Mouse (Mus musculus) embryonic facial prominence, embryonic 13.5 days (tissue): ENCODE measurements around the gene Dnah11. TPM values are rescaled to one million over a fixed set of nuclear protein-coding genes. Genes with fewer than 3 reads are reported as not detected.
"Not testable (repeated sequence)": the region's sequence is repeated elsewhere in the genome, so short reads cannot be mapped to it uniquely, and the experiment has no call there.

ENCODE experiments used
- ATAC-seq: fragments of 200-750 bp; cut with Nextera tagmentation; 2 replicates; pipeline ENCODE4 v1.8.0; 2017; ENCODE audit warnings: low read depth; ENCODE audit not compliant: insufficient number of reproducible peaks, insufficient read depth, low FRiP score, low TSS enrichment
- H3K27ac ChIP-seq: fragments of 300-500 bp; sonication (generic); 2 replicates; pipeline ENCODE4 v1.5.1; 2015; ENCODE audit warnings: moderate library complexity, mild to moderate bottlenecking, inconsistent platforms
- H3K27me3 ChIP-seq: fragments of 300-500 bp; sonication (generic); 2 replicates; pipeline ENCODE4 v1.6.1; 2015; ENCODE audit warnings: mild to moderate bottlenecking, inconsistent platforms
- H3K36me3 ChIP-seq: fragments of 300-500 bp; sonication (generic); 2 replicates; pipeline ENCODE4 v1.6.1; 2015; ENCODE audit warnings: mild to moderate bottlenecking, inconsistent platforms
- H3K4me1 ChIP-seq: fragments of 300-500 bp; sonication (generic); 2 replicates; pipeline ENCODE4 v1.6.1; 2015; ENCODE audit warnings: inconsistent platforms
- H3K4me2 ChIP-seq: fragments of 300-500 bp; sonication (generic); 2 replicates; pipeline ENCODE4 v1.6.1; 2015; ENCODE audit warnings: moderate library complexity, mild to moderate bottlenecking, inconsistent platforms
- H3K4me3 ChIP-seq: fragments of 300-500 bp; sonication (generic); 2 replicates; pipeline ENCODE4 v1.5.1; 2015; ENCODE audit warnings: mild to moderate bottlenecking, inconsistent platforms
- H3K9ac ChIP-seq: fragments of 300-500 bp; sonication (generic); 2 replicates; pipeline ENCODE4 v1.6.1; 2015; ENCODE audit warnings: mild to moderate bottlenecking, inconsistent platforms
- H3K9me3 ChIP-seq: fragments of 300-500 bp; sonication (generic); 2 replicates; pipeline ENCODE4 v1.6.1; 2016; ENCODE audit warnings: inconsistent platforms
- WGBS: fragments of 180-500 bp; shearing (Covaris S2); methylation state at CpG from one replicate; pipeline ENCODE4 v1.1.7; 2015; ENCODE audit warnings: mixed read lengths; 5-methylcytosine and 5-hydroxymethylcytosine counted together
- polyA plus RNA-seq: library from polyadenylated mRNA; unstranded; fragments of >200 nt; fragmentation: Nextera tagmentation; extraction: Ambion mirVana; gene quantifications from 2 replicates; pipeline ENCODE4 v1.2.1, GENCODE M21; 2015

Dnah11 gene
- polyA plus RNA-seq, 1 experiment from 2014 or later, result 0.22 TPM

GRCm38 (mm10) chr12:117900798-117901197 lies 298.0 kb downstream of the Dnah11 start:
- H3K27me3 ChIP-seq, H3K27ac ChIP-seq, H3K4me3 ChIP-seq, H3K36me3 ChIP-seq, H3K4me2 ChIP-seq, H3K4me1 ChIP-seq, H3K9me3 ChIP-seq, H3K9ac ChIP-seq, ATAC-seq: not testable (repeated sequence)
- WGBS, result 50% methylated on average over 1 of the region's 4 CpGs

- Histone ChIP-seq H3K4me2 (no peak overlapping the region), H3K27me3 (no peaks in the 10 kb centered on the region), H3K4me1 (no peaks in the 10 kb centered on the region), H3K36me3 (peaks cover 2% of the 10 kb centered on the region; the same call in 1 of the 2 replicates), H3K9ac (no peak overlapping the region), H3K4me3 (no peak overlapping the region), H3K27ac (no peak overlapping the region), H3K9me3 (no peaks in the 10 kb centered on the region)
- WGBS, result 75% methylated on average over 3 of the region's 3 CpGs
- no peak for ATAC-seq
Measured at GRCm38 (mm10) chr12:117887422-117887821, 311.4 kb downstream of the Dnah11 start.

- Histone ChIP-seq H3K4me2 (no peak overlapping the region), H3K27ac (no peak overlapping the region), H3K4me1 (no peaks in the 10 kb centered on the region), H3K9me3 (no peaks in the 10 kb centered on the region), H3K27me3 (no peaks in the 10 kb centered on the region), H3K4me3 (no peak overlapping the region), H3K36me3 (peaks cover 10% of the 10 kb centered on the region), H3K9ac (no peak overlapping the region)
- ATAC-seq, result no peak
- WGBS, result 92% methylated on average over 2 of the region's 2 CpGs
Measured at GRCm38 (mm10) chr12:117884627-117885026, 314.2 kb downstream of the Dnah11 start.

GRCm38 (mm10) chr12:117878341-117878740 lies 320.5 kb downstream of the Dnah11 start:
- Histone ChIP-seq H3K4me1 (no peaks in the 10 kb centered on the region), H3K27me3 (no peaks in the 10 kb centered on the region), H3K27ac (no peak overlapping the region), H3K4me2 (no peak overlapping the region), H3K36me3 (peaks cover 66% of the 10 kb centered on the region), H3K9me3 (no peaks in the 10 kb centered on the region), H3K4me3 (no peak overlapping the region), H3K9ac (no peak overlapping the region)
- WGBS, result 94% methylated on average over 13 of the region's 13 CpGs
- no peak for ATAC-seq

- Histone ChIP-seq H3K4me3 (no peak overlapping the region), H3K9ac (no peak overlapping the region), H3K27me3 (no peaks in the 10 kb centered on the region), H3K4me1 (no peaks in the 10 kb centered on the region), H3K9me3 (peaks cover 6% of the 10 kb centered on the region; the same call in 1 of the 2 replicates), H3K27ac (no peak overlapping the region), H3K4me2 (no peak overlapping the region), H3K36me3 (peaks cover 89% of the 10 kb centered on the region)
- WGBS, result 76% methylated on average over 5 of the region's 5 CpGs
- ATAC-seq, result no peak
Measured at GRCm38 (mm10) chr12:117872265-117872664, 326.6 kb downstream of the Dnah11 start.

- H3K4me3 ChIP-seq, result no peak overlapping the region
- H3K9me3 ChIP-seq, result peaks cover 6% of the 10 kb centered on the region; the same call in 1 of the 2 replicates
- no peak overlapping the region for H3K4me2 ChIP-seq
- H3K36me3 ChIP-seq, result peaks cover 69% of the 10 kb centered on the region
- peaks cover 14% of the 10 kb centered on the region for H3K4me1 ChIP-seq
- ATAC-seq, result no peak
- 84% methylated on average over 4 of the region's 4 CpGs for WGBS
- H3K27ac ChIP-seq, result no peak overlapping the region
- no peak overlapping the region for H3K9ac ChIP-seq
- no peaks in the 10 kb centered on the region for H3K27me3 ChIP-seq
Measured at GRCm38 (mm10) chr12:117867708-117868564, 330.9 kb downstream of the Dnah11 start.

- Histone ChIP-seq H3K9me3 (no peaks in the 10 kb centered on the region), H3K27ac (no peak overlapping the region), H3K4me2 (no peak overlapping the region), H3K4me1 (peaks cover 19% of the 10 kb centered on the region), H3K36me3 (peaks cover 24% of the 10 kb centered on the region), H3K27me3 (no peaks in the 10 kb centered on the region), H3K4me3 (no peak overlapping the region), H3K9ac (no peak overlapping the region)
- no peak for ATAC-seq
- 82% methylated on average over 5 of the region's 5 CpGs for WGBS
Measured at GRCm38 (mm10) chr12:117862655-117863054, 336.2 kb downstream of the Dnah11 start.

GRCm38 (mm10) chr12:117861249-117861648 lies 337.6 kb downstream of the Dnah11 start:
- Histone ChIP-seq H3K4me2 (no peak overlapping the region), H3K27me3 (no peaks in the 10 kb centered on the region), H3K9me3 (no peaks in the 10 kb centered on the region), H3K4me3 (no peak overlapping the region), H3K9ac (no peak overlapping the region), H3K4me1 (peaks cover 19% of the 10 kb centered on the region), H3K36me3 (peaks cover 10% of the 10 kb centered on the region), H3K27ac (no peak overlapping the region)
- no peak for ATAC-seq
- WGBS, result 72% methylated on average over 3 of the region's 3 CpGs

GRCm38 (mm10) chr12:117860840-117861239 lies 338.0 kb downstream of the Dnah11 start:
- Histone ChIP-seq H3K36me3 (peaks cover 7% of the 10 kb centered on the region; the same call in 1 of the 2 replicates), H3K4me3 (no peak overlapping the region), H3K27ac (no peak overlapping the region), H3K9me3 (no peaks in the 10 kb centered on the region), H3K4me2 (no peak overlapping the region), H3K4me1 (peaks cover 19% of the 10 kb centered on the region), H3K9ac (no peak overlapping the region), H3K27me3 (no peaks in the 10 kb centered on the region)
- WGBS, result 73% methylated on average over 7 of the region's 7 CpGs
- no peak for ATAC-seq

GRCm38 (mm10) chr12:117857884-117858283 lies 341.0 kb downstream of the Dnah11 start:
- H3K27ac ChIP-seq, result no peak overlapping the region
- no peaks in the 10 kb centered on the region for H3K9me3 ChIP-seq
- no peak overlapping the region for H3K9ac ChIP-seq
- no peaks in the 10 kb centered on the region for H3K36me3 ChIP-seq
- H3K4me3 ChIP-seq, result no peak overlapping the region
- WGBS, result 86% methylated on average over 6 of the region's 6 CpGs
- no peak for ATAC-seq
- H3K27me3 ChIP-seq, result no peaks in the 10 kb centered on the region
- H3K4me2 ChIP-seq, result no peak overlapping the region
- H3K4me1 ChIP-seq, result peaks cover 9% of the 10 kb centered on the region

- ATAC-seq, result no peak
- Histone ChIP-seq H3K36me3 (no peaks in the 10 kb centered on the region), H3K27me3 (no peaks in the 10 kb centered on the region), H3K9ac (no peak overlapping the region), H3K4me2 (no peak overlapping the region), H3K9me3 (no peaks in the 10 kb centered on the region), H3K4me1 (0 out of 2 replicates have a peak, but pooled peaks cover 5% of the 10 kb centered on the region), H3K27ac (no peak overlapping the region), H3K4me3 (no peak overlapping the region)
- WGBS, result 71% methylated on average over 9 of the region's 9 CpGs
Measured at GRCm38 (mm10) chr12:117857023-117857422, 341.8 kb downstream of the Dnah11 start.

GRCm38 (mm10) chr12:117853316-117853715 lies 345.5 kb downstream of the Dnah11 start:
- Histone ChIP-seq H3K4me3 (no peak overlapping the region), H3K4me1 (peaks cover 5% of the 10 kb centered on the region; the same call in 1 of the 2 replicates), H3K27ac (no peak overlapping the region), H3K4me2 (no peak overlapping the region), H3K9ac (no peak overlapping the region), H3K9me3 (no peaks in the 10 kb centered on the region), H3K27me3 (no peaks in the 10 kb centered on the region), H3K36me3 (no peaks in the 10 kb centered on the region)
- no peak for ATAC-seq
- WGBS, result 29% methylated on average over 6 of the region's 6 CpGs
